Mouse (Mus musculus) C2C12 (cell line): ENCODE data around the gene Ercc1.

Experiments
- CTCF ChIP-seq: IDR thresholded peaks from one replicate; pipeline ENCODE4 v1.5.1; 2011; ENCODE audit not compliant: control insufficient read depth, insufficient read depth, insufficient read length
- MAX ChIP-seq: IDR thresholded peaks from one replicate; pipeline ENCODE4 v1.6.1; 2011; ENCODE audit warnings: mild to moderate bottlenecking, control low read depth

- TF ChIP-seq CTCF = no peak
- no peak for TF ChIP-seq MAX
Measured at GRCm38 (mm10) chr7:19301461-19302263, 42.9 kb upstream of the Ercc1 start.
